Mouse (Mus musculus) CD8-positive naive resting alpha-beta T cell, adult 2 months (primary cell): ENCODE data around the gene Stx6.

ENCODE experiments used
- DNase-seq, 2 experiments: peaks; one replicate each; pipeline ENCODE4 v3.0.0; 2022; ENCODE audit warnings: low read depth in 2 of 2, low spot score in 2 of 2

The Stx6 gene

GRCm38 (mm10) chr1:155253126-155253525, 94.6 kb downstream of the Stx6 start:
- no peak for DNase-seq

- DNase-seq = no peak
Observed at GRCm38 (mm10) chr1:155254309-155254708, 95.8 kb downstream of the Stx6 start.
